Mouse (Mus musculus): ENCODE results near the gene Wipi2.

Gene Wipi2

GRCm38 (mm10) chr5:142627398-142627797 is at the start of gene Wipi2:
Gene Wipi2 (plus strand): TSS chr5:142627698.
- no peak for DNase-seq (ENCODE audit: low spot score in 2 of 2)

- DNase-seq (ENCODE audit: low spot score in 2 of 2), result no peak
Observed at GRCm38 (mm10) chr5:142578192-142578591, 49.3 kb upstream of the Wipi2 start.

GRCm38 (mm10) chr5:142581517-142581916 is 46.0 kb upstream of the Wipi2 start:
- DNase-seq (ENCODE audit: low spot score in 2 of 2), result peak; percentile 50 to 73

GRCm38 (mm10) chr5:142583616-142584126 is 43.8 kb upstream of the Wipi2 start:
- peak; percentile 77 to 82 for DNase-seq (ENCODE audit: low spot score in 2 of 2)

- DNase-seq (ENCODE audit: low spot score in 2 of 2), result no peak
Observed at GRCm38 (mm10) chr5:142590953-142591616, 36.4 kb upstream of the Wipi2 start.

GRCm38 (mm10) chr5:142595698-142596097 is 31.8 kb upstream of the Wipi2 start:
- no peak for DNase-seq (ENCODE audit: low spot score in 2 of 2)

GRCm38 (mm10) chr5:142596723-142597122 is 30.8 kb upstream of the Wipi2 start:
- DNase-seq (ENCODE audit: low spot score in 2 of 2), result no peak

GRCm38 (mm10) chr5:142597648-142598390 is 29.7 kb upstream of the Wipi2 start:
- DNase-seq (ENCODE audit: low spot score in 2 of 2), result no peak

- DNase-seq (ENCODE audit: low spot score in 2 of 2), result no peak
Observed at GRCm38 (mm10) chr5:142604379-142604778, 23.1 kb upstream of the Wipi2 start.

GRCm38 (mm10) chr5:142605288-142605687 is 22.2 kb upstream of the Wipi2 start:
- no peak for DNase-seq (ENCODE audit: low spot score in 2 of 2)

GRCm38 (mm10) chr5:142608259-142608988 is 19.1 kb upstream of the Wipi2 start, which contains the start of gene Mmd2:
Gene Mmd2 (minus strand): TSS chr5:142608800.
- DNase-seq (ENCODE audit: low spot score in 2 of 2), result peak; percentile 71 to 75

GRCm38 (mm10) chr5:142608989-142609325 is 18.5 kb upstream of the Wipi2 start:
- no peak for DNase-seq (ENCODE audit: low spot score in 2 of 2)

- no peak for DNase-seq (ENCODE audit: low spot score in 2 of 2)
Observed at GRCm38 (mm10) chr5:142610362-142610761, 17.1 kb upstream of the Wipi2 start.

- no peak for DNase-seq (ENCODE audit: low spot score in 2 of 2)
Observed at GRCm38 (mm10) chr5:142614513-142614912, 13.0 kb upstream of the Wipi2 start.

- no peak for DNase-seq (ENCODE audit: low spot score in 2 of 2)
Observed at GRCm38 (mm10) chr5:142615638-142616037, 11.9 kb upstream of the Wipi2 start.

GRCm38 (mm10) chr5:142616326-142616725 is 11.2 kb upstream of the Wipi2 start:
- no peak for DNase-seq (ENCODE audit: low spot score in 2 of 2)

- peak in 1 of 2 experiments; percentile 67 for DNase-seq (ENCODE audit: low spot score in 2 of 2)
Observed at GRCm38 (mm10) chr5:142619866-142620265, 7.6 kb upstream of the Wipi2 start.

GRCm38 (mm10) chr5:142621421-142621820 is 6.1 kb upstream of the Wipi2 start:
- DNase-seq (ENCODE audit: low spot score in 2 of 2), result no peak

- DNase-seq (ENCODE audit: low spot score in 2 of 2), result no peak
Observed at GRCm38 (mm10) chr5:142622134-142622533, 5.4 kb upstream of the Wipi2 start.

- no peak for DNase-seq (ENCODE audit: low spot score in 2 of 2)
Observed at GRCm38 (mm10) chr5:142623080-142623479, 4.4 kb upstream of the Wipi2 start.

GRCm38 (mm10) chr5:142628726-142629662 is 1.5 kb downstream of the Wipi2 start:
- peak; percentile 92 to 95 for DNase-seq (ENCODE audit: low spot score in 2 of 2)

Data from frontal cortex, postnatal 10 days (tissue).